Mouse (Mus musculus) testis, adult 2 months (tissue): ENCODE measurements around the gene Frmd4a. TPM values are rescaled to one million over a fixed set of nuclear protein-coding genes. Genes with fewer than 3 reads are reported as not detected.

ENCODE experiments used
- H3K27ac ChIP-seq: fragments of 200-500 bp; 2 replicates; pipeline ENCODE4 v1.5.1; 2012; ENCODE audit warnings: low read depth, low read length; ENCODE audit not compliant: control insufficient read depth, insufficient read depth
- H3K27me3 ChIP-seq: fragments of 200-500 bp; 2 replicates; pipeline ENCODE4 v1.6.1; 2012; ENCODE audit warnings: mild to moderate bottlenecking, low read length, moderate library complexity; ENCODE audit not compliant: control insufficient read depth, insufficient read depth
- H3K36me3 ChIP-seq: fragments of 200-500 bp; 2 replicates; pipeline ENCODE4 v1.6.1; 2012; ENCODE audit warnings: mild to moderate bottlenecking, low read length; ENCODE audit not compliant: control insufficient read depth, insufficient read depth
- H3K4me1 ChIP-seq: fragments of 200-500 bp; 2 replicates; pipeline ENCODE4 v1.6.1; 2012; ENCODE audit warnings: low read length; ENCODE audit not compliant: control insufficient read depth, insufficient read depth
- H3K4me3 ChIP-seq: fragments of 200-500 bp; 2 replicates; pipeline ENCODE4 v1.5.1; 2012; ENCODE audit warnings: low read depth, mild to moderate bottlenecking, low read length, moderate library complexity, mixed read lengths; ENCODE audit not compliant: control insufficient read depth
- CTCF ChIP-seq: fragments of 200-500 bp; IDR thresholded peaks from 2 replicates; pipeline ENCODE4 v1.5.1; 2012; ENCODE audit warnings: low read depth, mild to moderate bottlenecking, inconsistent platforms, low read length, moderate library complexity; ENCODE audit not compliant: control insufficient read depth, insufficient read depth, insufficient replicate concordance
- POLR2A ChIP-seq: fragments of 200-500 bp; IDR thresholded peaks from 2 replicates; pipeline ENCODE4 v1.6.1; 2012; ENCODE audit warnings: low read depth, mild to moderate bottlenecking, inconsistent platforms, low read length, moderate library complexity; ENCODE audit not compliant: control insufficient read depth
- polyA plus RNA-seq: library from polyadenylated mRNA; depleted of rRNA; stranded (reverse); fragments of >200 nt; gene quantifications from 2 replicates; pipeline ENCODE4 v1.2.3, GENCODE M21; 2012

Frmd4a gene
- polyA plus RNA-seq, 1 experiment, result 6.1 TPM

DNA sequence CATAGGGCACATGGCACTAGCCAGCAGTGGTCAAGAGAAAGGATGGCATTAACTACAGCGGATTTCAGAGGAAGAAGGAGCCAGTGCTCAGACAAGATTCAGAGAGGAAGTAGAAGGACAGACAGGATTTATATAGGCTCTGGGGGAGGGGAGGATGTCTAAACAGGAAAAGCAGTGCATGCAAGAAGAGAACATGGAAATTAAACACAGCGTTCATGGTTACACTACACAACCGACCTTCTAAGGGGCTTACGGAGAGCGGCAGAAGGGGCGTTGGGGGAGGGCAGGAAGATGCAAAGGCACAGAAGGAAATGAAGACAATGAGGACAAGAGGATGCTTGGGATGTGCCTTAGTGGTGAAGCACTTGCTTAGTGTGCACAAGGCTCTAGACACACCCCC is 328.7 kb downstream of the Frmd4a start:
- Histone ChIP-seq H3K36me3 (no peaks in the 10 kb centered on the region), H3K4me3 (no peak overlapping the region), H3K27ac (no peak overlapping the region), H3K27me3 (no peaks in the 10 kb centered on the region), H3K4me1 (no peaks in the 10 kb centered on the region)
- no peak for TF ChIP-seq POLR2A
- no peak for TF ChIP-seq CTCF

DNA sequence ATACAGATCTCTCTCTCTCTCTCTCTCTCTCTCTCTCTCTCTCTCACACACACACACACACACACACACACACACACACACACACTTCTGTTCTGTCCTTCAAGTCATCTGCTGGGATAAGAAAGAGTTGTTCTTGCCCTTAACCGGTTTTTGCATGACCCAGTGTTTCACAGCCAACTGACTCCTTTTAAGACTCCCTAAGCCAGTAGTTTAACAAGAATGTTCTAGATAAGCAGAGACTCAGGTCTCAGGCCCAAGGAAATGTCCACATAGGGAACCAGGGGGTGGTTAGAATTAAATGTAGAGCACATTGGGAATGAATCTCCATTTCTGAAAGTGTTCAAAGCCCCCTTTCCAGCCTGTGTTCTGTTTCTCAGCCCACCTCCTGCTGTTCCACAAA is 329.4 kb downstream of the Frmd4a start:
- TF ChIP-seq CTCF (no peak), POLR2A (no peak)
- H3K27ac ChIP-seq, result no peak overlapping the region
- no peak overlapping the region for H3K4me3 ChIP-seq
- no peaks in the 10 kb centered on the region for H3K4me1 ChIP-seq
- no peaks in the 10 kb centered on the region for H3K36me3 ChIP-seq
- H3K27me3 ChIP-seq, result no peaks in the 10 kb centered on the region

- TF ChIP-seq POLR2A (no peak), CTCF (no peak)
- no peaks in the 10 kb centered on the region for H3K4me1 ChIP-seq
- no peak overlapping the region for H3K4me3 ChIP-seq
- no peaks in the 10 kb centered on the region for H3K27me3 ChIP-seq
- no peak overlapping the region for H3K27ac ChIP-seq
- no peaks in the 10 kb centered on the region for H3K36me3 ChIP-seq
Observed at GRCm38 (mm10) chr2:4347782-4348181, 330.3 kb downstream of the Frmd4a start.

DNA sequence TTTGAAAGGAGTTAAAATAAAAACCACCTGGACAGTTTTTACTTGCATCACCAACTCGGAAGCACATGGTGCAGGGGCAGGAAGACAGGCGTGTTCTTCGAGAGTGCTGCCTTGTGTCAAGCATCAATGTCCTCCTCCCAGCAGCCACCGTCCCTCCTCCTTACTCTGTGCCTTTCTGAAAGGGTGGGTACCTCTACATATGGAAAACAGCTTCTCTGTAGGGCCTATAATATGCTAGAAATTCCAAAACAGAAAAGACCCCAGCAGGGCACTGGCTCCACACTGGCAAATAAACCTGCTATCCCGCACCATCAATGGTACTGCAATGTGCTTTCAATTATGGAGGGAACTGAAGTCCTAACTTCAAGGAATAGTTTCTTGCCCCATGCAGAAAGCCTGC is 331.0 kb downstream of the Frmd4a start:
- TF ChIP-seq POLR2A, result no peak
- TF ChIP-seq CTCF, result no peak
- Histone ChIP-seq H3K36me3 (no peaks in the 10 kb centered on the region), H3K27ac (no peak overlapping the region), H3K4me3 (no peak overlapping the region), H3K27me3 (no peaks in the 10 kb centered on the region), H3K4me1 (no peaks in the 10 kb centered on the region)

DNA sequence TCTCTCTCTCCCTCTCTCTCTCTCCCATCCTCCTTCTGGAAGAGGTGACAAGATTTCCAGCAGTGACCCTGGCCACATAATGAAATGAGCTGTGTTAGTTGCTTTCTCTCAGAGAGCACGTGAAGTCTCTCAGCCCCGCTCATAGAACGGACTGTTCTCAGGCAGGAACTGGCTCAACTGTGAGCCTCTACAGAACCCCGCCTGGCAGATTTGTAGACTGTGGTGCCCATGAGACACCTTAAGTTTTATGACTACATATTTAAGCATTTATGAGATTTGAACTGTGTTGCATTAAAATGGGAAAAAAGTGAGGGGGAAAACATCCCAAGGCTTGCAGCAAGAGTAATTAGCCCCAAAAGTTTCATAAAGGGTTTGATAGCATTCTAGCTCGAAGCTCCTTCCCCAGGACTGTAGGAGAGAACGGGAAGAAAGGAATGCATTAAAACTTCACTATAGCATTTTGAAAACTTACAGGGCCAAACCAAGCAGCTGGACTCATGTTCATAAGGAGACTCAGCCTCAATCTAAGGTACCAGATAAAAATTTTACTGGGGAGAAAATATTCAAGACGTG is 339.4 kb downstream of the Frmd4a start:
- Histone ChIP-seq H3K27ac (no peak overlapping the region), H3K4me1 (no peaks in the 10 kb centered on the region), H3K4me3 (no peak overlapping the region), H3K36me3 (no peaks in the 10 kb centered on the region), H3K27me3 (no peaks in the 10 kb centered on the region)
- TF ChIP-seq CTCF, result no peak
- no peak for TF ChIP-seq POLR2A

GRCm38 (mm10) chr2:4361981-4362834 is 344.7 kb downstream of the Frmd4a start:
- Histone ChIP-seq H3K36me3 (no peaks in the 10 kb centered on the region), H3K4me3 (no peak overlapping the region)

DNA sequence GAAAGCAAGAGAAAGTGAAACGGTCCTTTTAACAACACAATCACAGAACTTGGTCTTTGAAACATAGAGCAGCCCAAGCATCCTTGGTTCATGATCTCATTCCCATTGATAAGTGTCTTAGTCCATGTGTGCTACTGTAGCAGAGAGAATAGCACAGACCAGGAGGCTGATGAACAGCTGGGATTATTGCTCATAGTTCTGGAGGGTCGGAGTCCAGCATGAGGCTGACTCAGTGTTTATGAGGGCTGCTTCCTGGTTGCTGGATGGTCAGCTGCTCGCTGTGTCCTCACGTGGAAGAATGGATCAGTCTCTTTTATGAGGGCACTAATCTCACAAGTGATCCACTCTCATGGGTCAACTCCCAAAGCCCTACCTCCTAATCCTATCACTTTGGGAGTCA is 347.4 kb downstream of the Frmd4a start:
- Histone ChIP-seq H3K27ac (no peak overlapping the region), H3K27me3 (no peaks in the 10 kb centered on the region), H3K36me3 (no peaks in the 10 kb centered on the region), H3K4me3 (no peak overlapping the region), H3K4me1 (no peaks in the 10 kb centered on the region)
- TF ChIP-seq CTCF (no peak), POLR2A (no peak)

More at GRCm38 (mm10) chr2:4361981-4362834, 344.7 kb downstream of the Frmd4a start:
- Histone ChIP-seq H3K4me1 (no peaks in the 10 kb centered on the region), H3K27me3 (no peaks in the 10 kb centered on the region), H3K27ac (no peak overlapping the region)
- TF ChIP-seq CTCF (no peak), POLR2A (no peak)

DNA sequence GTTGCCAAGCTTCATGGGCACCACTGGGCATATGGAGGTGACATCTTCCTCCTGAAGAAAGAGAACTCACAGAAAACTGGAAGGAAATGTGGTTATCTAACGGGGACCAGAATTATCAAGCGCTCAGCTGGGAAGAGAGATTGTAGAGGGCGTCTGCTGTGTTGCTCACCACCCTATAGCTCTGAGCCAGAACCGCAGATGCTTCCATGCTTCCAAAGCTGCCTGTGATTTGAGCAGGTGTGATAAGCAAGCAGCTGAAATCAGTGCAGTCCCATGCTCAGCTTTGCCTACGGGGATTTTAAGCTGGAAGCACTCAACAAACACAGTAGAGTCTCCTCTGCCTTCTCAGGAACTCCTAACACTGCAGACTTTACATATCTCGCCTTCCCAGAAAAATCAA is 351.0 kb downstream of the Frmd4a start:
- H3K36me3 ChIP-seq, result no peaks in the 10 kb centered on the region
- no peak overlapping the region for H3K4me3 ChIP-seq
- TF ChIP-seq CTCF (no peak), POLR2A (no peak)
- no peak overlapping the region for H3K27ac ChIP-seq
- no peaks in the 10 kb centered on the region for H3K27me3 ChIP-seq
- H3K4me1 ChIP-seq, result no peaks in the 10 kb centered on the region
